ENCODE assay signal across 20 mouse cellular contexts in the genomic region with DNA sequence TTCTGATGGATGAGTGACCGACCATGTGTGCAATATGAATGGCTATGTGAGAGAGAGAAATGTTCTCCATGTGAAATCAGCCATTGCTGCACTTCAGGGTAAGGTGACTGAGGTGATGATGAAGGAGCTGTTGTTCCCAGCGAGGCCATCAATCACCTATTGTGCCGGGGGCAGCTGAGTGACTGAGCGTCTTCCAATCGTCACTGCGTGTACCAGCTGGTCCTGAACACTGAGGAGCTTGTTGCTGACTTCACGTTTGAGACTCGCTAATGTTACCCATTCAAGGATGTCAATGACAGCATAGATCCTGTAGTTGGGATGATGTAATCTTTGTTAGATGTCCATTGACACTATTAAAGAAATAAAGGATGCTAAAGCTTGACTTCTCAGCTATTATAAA.
DNase-seq lines count a peak whose midpoint lies in the region; ATAC-seq and TF ChIP-seq lines count a peak whose summit lies in the region.
"Had no signal": no experiment of that assay in that cellular context is flagged by ENCODE, and none has a peak within 500 bp of the region (broad histone marks: within the 10 kb centered on the region; RNA-seq: fewer than 3 reads in every experiment).

No protein-coding gene starts in this region.

- H3K36me3 ChIP-seq in midbrain, postnatal 0 days (ENCODE audit: insufficient read depth, low read length) = no peaks in the 10 kb centered on the region
- no peaks in the 10 kb centered on the region for H3K36me3 ChIP-seq in midbrain, embryonic 16.5 days (ENCODE audit: control insufficient read depth, insufficient read depth, low read length)
- H3K36me3 ChIP-seq: embryonic facial prominence, embryonic 15.5 days; forebrain, embryonic 10.5 days; heart, embryonic 12.5 days; intestine, embryonic 15.5 days had no signal

- no peaks in the 10 kb centered on the region for H3K9me3 ChIP-seq in midbrain, postnatal 0 days (ENCODE audit: low read length)
- no peaks in the 10 kb centered on the region for H3K9me3 ChIP-seq in midbrain, embryonic 16.5 days (replicated peaks; ENCODE audit: control insufficient read depth, low read length, poor library complexity, severe bottlenecking)
- H3K9me3 ChIP-seq: embryonic facial prominence, embryonic 15.5 days; forebrain, embryonic 10.5 days; heart, embryonic 12.5 days; intestine, embryonic 15.5 days had no signal

- DNase-seq in frontal cortex, adult 2 months (ENCODE audit: extremely low spot score in 1 of 2, low spot score in 1 of 2) = no peak
- peak; percentile 15 for DNase-seq in midbrain, postnatal 0 days (ENCODE audit: low spot score)
- DNase-seq in brain, adult 2 months (ENCODE audit: low read depth, low spot score) = peak; percentile 46
- peak; percentile 2 for DNase-seq in embryo, embryonic 11.5 days (ENCODE audit: low read depth, low spot score)
- no peak for DNase-seq in kidney, postnatal 10 days
- DNase-seq: adrenal gland, postnatal 10 days; cerebellum, adult 11-12 months; cerebellum, adult 9-10 months; cerebellum, postnatal 36 days; gastrocnemius, postnatal 14 days; kidney, adult 2 months had no signal

- no peak overlapping the region for H3K27ac ChIP-seq in midbrain, postnatal 0 days (ENCODE audit: low read depth, low read length)
- H3K27ac ChIP-seq in midbrain, embryonic 16.5 days (ENCODE audit: low read length) = no peak overlapping the region
- H3K27ac ChIP-seq: embryonic facial prominence, embryonic 15.5 days; forebrain, embryonic 10.5 days; intestine, embryonic 15.5 days had no signal

- H3K27me3 ChIP-seq in midbrain, postnatal 0 days (ENCODE audit: insufficient read depth, low read length) = no peaks in the 10 kb centered on the region
- no peaks in the 10 kb centered on the region for H3K27me3 ChIP-seq in midbrain, embryonic 16.5 days (ENCODE audit: control insufficient read depth, insufficient read depth, low read depth, low read length)
- H3K27me3 ChIP-seq: embryonic facial prominence, embryonic 15.5 days; heart, embryonic 12.5 days; intestine, embryonic 15.5 days had no signal

- TF ChIP-seq CTCF in midbrain, postnatal 0 days (IDR thresholded peaks at IDR 0.05) = no peak

- H3K4me2 ChIP-seq in midbrain, postnatal 0 days (ENCODE audit: low read depth, low read length, poor library complexity, severe bottlenecking) = no peak overlapping the region
- no peak overlapping the region for H3K4me2 ChIP-seq in midbrain, embryonic 16.5 days (ENCODE audit: low read length)
- H3K4me2 ChIP-seq: embryonic facial prominence, embryonic 15.5 days; heart, embryonic 12.5 days; intestine, embryonic 15.5 days had no signal

- H3K9ac ChIP-seq in midbrain, postnatal 0 days (replicated peaks; ENCODE audit: low read length, poor library complexity, severe bottlenecking) = no peak overlapping the region
- H3K9ac ChIP-seq in midbrain, embryonic 16.5 days (ENCODE audit: low read depth, low read length) = no peak overlapping the region
- H3K9ac ChIP-seq: embryonic facial prominence, embryonic 15.5 days; heart, embryonic 12.5 days; intestine, embryonic 15.5 days had no signal

- 87% methylated on average over 8 of the region's 8 CpGs for WGBS in midbrain, postnatal 0 days
- 77% methylated on average over 8 of the region's 8 CpGs for WGBS in midbrain, embryonic 16.5 days

- H3K4me3 ChIP-seq in midbrain, postnatal 0 days (ENCODE audit: low read depth, low read length) = no peak overlapping the region
- no peak overlapping the region for H3K4me3 ChIP-seq in midbrain, embryonic 16.5 days (ENCODE audit: low read depth, low read length)
- H3K4me3 ChIP-seq: embryonic facial prominence, embryonic 15.5 days; erythroblast, embryonic 14.5 days; forebrain, embryonic 10.5 days; heart, embryonic 12.5 days; intestine, embryonic 15.5 days had no signal

- peak; percentile 50; the same call in 1 of the 2 replicates for ATAC-seq in frontal cortex, adult (ENCODE audit: low TSS enrichment)
- no peak for ATAC-seq in midbrain, postnatal 0 days (ENCODE audit: low FRiP score)
- no peak for ATAC-seq in midbrain, embryonic 16.5 days
- ATAC-seq in granulocyte monocyte progenitor cell, adult 5-6 weeks (replicated peaks; ENCODE audit: poor library complexity, severe bottlenecking) = no peak
- ATAC-seq: forebrain, embryonic 14.5 days; intestine, embryonic 15.5 days had no signal

- no peaks in the 10 kb centered on the region for H3K4me1 ChIP-seq in midbrain, postnatal 0 days (ENCODE audit: insufficient read depth, low read length)
- H3K4me1 ChIP-seq in midbrain, embryonic 16.5 days (ENCODE audit: control insufficient read depth, insufficient read depth, low read length) = no peaks in the 10 kb centered on the region
- H3K4me1 ChIP-seq: embryonic facial prominence, embryonic 15.5 days; forebrain, embryonic 10.5 days; intestine, embryonic 15.5 days had no signal

Comparison
In these comparisons a context has a peak if more than half of its experiments do, and no peak if none do; other contexts are left out.
1. DNase-seq: peak in midbrain, postnatal 0 days (single experiment), brain, adult 2 months (single experiment) and embryo, embryonic 11.5 days (single experiment); none in frontal cortex, adult 2 months (0 of 2) and kidney, postnatal 10 days (single experiment).